Mouse (Mus musculus): ENCODE data around the gene Slc6a6.

- TF ChIP-seq POLR2A (IDR thresholded peaks at IDR 0.05; ENCODE audit: insufficient read length, low read depth) = no peak
- TF ChIP-seq TCF3 (IDR thresholded peaks at IDR 0.05; ENCODE audit: insufficient read length, low read depth) = no peak
- no peak for TF ChIP-seq POLR2AphosphoS2 (IDR thresholded peaks at IDR 0.05; ENCODE audit: insufficient read length, low read depth)
- no peak for TF ChIP-seq MAX (IDR thresholded peaks at IDR 0.05; ENCODE audit: low read depth)
- TF ChIP-seq SRF (IDR thresholded peaks at IDR 0.05; ENCODE audit: control insufficient read depth, insufficient read length, low read depth) = no peak
- TF ChIP-seq USF1 (IDR thresholded peaks at IDR 0.05; ENCODE audit: low read depth) = no peak
- no peak for TF ChIP-seq TCF12 (IDR thresholded peaks at IDR 0.05; ENCODE audit: insufficient read depth, poor library complexity, severe bottlenecking)
- no peak for TF ChIP-seq MYOG (IDR thresholded peaks at IDR 0.05; ENCODE audit: control insufficient read depth in 1 of 3, insufficient read depth in 1 of 3, insufficient read length in 2 of 3, low read depth in 2 of 3)
- no peak for TF ChIP-seq CEBPB (IDR thresholded peaks at IDR 0.05; ENCODE audit: insufficient read depth, poor library complexity, severe bottlenecking)
- TF ChIP-seq MYOD1 (IDR thresholded peaks at IDR 0.05; ENCODE audit: control insufficient read depth in 1 of 3, insufficient read length in 2 of 3, low read depth in 2 of 3) = no peak
- TF ChIP-seq E2F4 (IDR thresholded peaks at IDR 0.05; ENCODE audit: insufficient read depth) = no peak
- TF ChIP-seq REST (IDR thresholded peaks at IDR 0.05; ENCODE audit: insufficient read depth, insufficient read length) = no peak
These were observed 15.8 kb downstream of the Slc6a6 start for GRCm38 (mm10) chr6:91699482-91700200.

Measured in myocyte (in vitro differentiated cells).